Mouse (Mus musculus) activated CD4-positive, CD25-positive, alpha-beta regulatory T cell (primary cell): ENCODE data around the gene Rfwd3. TPM values are rescaled to one million over a fixed set of nuclear protein-coding genes. Genes with fewer than 3 reads are reported as not detected.

ENCODE experiments used
- polyA plus RNA-seq, 2 experiments: library from polyadenylated mRNA; unstranded; fragments of 100-300 nt; shearing (Covaris generic); gene quantifications; one replicate each; pipeline ENCODE4 v1.2.1; 2017

The Rfwd3 gene
- 10 to 100 TPM; 28.9 to 41.0 TPM for polyA plus RNA-seq

DNA sequence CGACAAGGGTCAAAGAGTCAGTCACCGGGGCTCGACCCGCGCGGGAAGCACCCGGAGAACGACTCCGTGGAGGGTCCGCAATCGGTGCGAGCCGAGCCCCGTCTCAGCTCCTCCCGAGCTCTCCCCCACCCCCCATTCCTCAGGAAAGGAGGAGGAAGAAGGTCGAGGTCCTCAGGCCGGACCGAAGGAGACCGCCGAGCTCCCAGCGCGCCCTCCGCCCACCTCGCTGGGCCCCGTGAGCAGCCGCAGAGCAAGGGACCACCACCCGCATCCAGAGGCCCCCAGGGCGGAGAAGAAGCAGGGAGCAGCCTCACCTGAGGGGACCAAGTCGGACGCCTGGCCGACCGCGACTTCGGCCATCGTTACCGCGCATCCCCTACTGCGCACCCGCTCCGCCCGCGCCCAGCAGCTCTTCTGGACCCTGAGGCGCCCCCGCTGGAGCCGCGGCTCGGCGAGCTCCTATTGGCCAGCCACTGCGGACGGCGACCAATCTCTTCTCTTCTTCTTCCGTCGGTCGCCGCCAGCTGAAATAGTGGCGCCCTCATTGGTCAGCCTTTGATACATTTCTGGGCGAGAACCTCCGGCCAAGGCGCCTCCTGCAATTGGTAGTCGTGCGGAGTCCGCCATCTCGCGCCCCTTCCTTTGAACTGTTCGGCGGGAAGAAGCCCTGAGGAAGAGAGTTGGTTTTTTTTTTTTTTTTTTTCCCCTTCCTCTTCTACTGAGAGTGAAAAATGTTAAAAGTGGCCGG is at the start of gene Rfwd3:
Gene Rfwd3, minus strand, starts transcription at position 402 of the 748 bp plus-strand sequence.

GRCm38 (mm10) chr8:111337890-111338347 is 37.9 kb upstream of the Rfwd3 start, which contains the start of gene Mlkl:
Mlkl (minus strand) TSS chr8:111338177.

DNA sequence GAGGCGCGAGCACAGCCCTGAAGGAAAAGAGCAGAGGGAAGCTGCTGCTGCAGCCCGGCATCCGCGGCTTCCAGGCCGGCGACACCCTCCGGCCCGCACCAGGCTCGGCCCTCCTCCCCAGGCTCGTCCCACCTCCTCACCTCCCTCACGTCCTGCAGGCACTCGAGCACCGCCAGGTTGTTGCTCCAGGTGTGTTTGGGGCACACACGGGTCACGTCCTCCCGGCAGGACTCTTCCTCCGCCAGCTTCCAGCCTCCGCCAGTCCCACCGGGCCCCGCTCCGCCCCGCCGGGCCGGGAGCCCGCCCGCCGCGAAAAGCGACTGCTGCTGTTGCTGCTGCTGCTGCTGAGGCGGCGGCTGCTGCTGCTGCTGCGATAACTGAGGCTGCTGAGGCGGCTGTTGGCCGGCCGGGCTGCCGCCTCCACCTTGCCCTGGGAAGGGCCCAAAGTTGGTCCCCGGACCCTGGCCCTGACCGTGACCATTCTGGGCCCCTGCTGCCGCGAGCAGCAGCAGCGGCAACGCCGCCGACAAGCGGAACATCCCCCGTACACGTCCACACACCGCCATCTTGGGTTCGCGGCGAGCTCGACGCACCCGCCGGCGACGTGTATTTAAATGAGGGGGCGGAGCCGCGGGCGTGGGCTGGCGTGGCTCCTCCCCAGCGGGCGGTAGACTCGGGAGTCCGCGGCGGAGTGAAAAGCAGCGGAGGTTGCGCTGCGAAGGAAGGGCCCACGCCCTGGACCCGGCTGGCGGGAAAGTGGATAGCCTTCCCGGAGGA is 41.2 kb downstream of the Rfwd3 start, which contains the start of gene Glg1:
Gene Glg1, minus strand, starts transcription at position 586 of the 777 bp plus-strand sequence.

Other genes starting within 250 kb of the Rfwd3 start
- gene Exosc6, start 243.9 kb downstream of the Rfwd3 start, polyA plus RNA-seq = 10 to 100 TPM; 16.8 to 48.4 TPM
- gene Clec18a, start 207.8 kb downstream of the Rfwd3 start, polyA plus RNA-seq = under 1 TPM in 1 of 2 experiments, not detected in 1; 0.09 TPM
- gene Pdpr, start 205.6 kb downstream of the Rfwd3 start, polyA plus RNA-seq = 10 to 100 TPM; 14.0 to 14.6 TPM
- 10 to 100 TPM; 77.9 to 88.9 TPM for gene Glg1, start 41.0 kb downstream of the Rfwd3 start, polyA plus RNA-seq
- 1 to 10 TPM; 3.3 to 4.8 TPM for gene Mlkl, start 38.0 kb upstream of the Rfwd3 start, polyA plus RNA-seq
- under 1 TPM in 1 of 2 experiments, not detected in 1; 0.21 TPM for gene Fa2h, start 93.6 kb upstream of the Rfwd3 start, polyA plus RNA-seq
- gene Wdr59, start 221.9 kb upstream of the Rfwd3 start, polyA plus RNA-seq = 1 to 10 TPM; 7.5 to 9.7 TPM
- gene Znrf1, start 235.9 kb upstream of the Rfwd3 start, polyA plus RNA-seq = 100 to 1,000 TPM; 157 to 217 TPM